13 mouse cellular contexts compared by ENCODE assay signal in the genomic region with DNA sequence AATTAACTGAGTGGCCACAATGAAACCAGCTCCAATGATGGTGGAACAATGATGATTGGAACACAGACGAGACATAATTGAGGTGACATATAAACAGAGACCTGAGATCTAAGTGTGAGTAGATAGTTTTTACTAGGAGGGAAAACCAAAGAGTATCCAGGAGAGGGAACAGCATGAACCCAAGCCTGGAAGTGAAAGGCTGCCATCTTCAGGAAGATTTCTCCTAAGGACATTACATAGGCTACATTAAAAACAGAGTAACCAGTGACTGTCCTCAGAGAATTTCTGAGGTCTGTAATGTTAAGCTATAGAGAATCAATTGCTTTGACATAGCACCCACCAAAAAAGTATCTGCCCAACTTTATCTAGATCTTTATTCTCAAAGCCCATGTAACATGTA.
A peak's percentile ranks its signal among the peaks of the same experiment; 100 is the strongest.
DNase-seq lines count a peak whose midpoint lies in the region; TF ChIP-seq lines count a peak whose summit lies in the region.
"Had no signal": no experiment of that assay in that cellular context is flagged by ENCODE, and none has a peak within 500 bp of the region (broad histone marks: within the 10 kb centered on the region; RNA-seq: fewer than 3 reads in every experiment).

No protein-coding gene starts in this region.

- H3K4me3 ChIP-seq in gastrocnemius, adult 2 months: no peak overlapping the region
- H3K4me3 ChIP-seq in left cerebral cortex, adult 2 months: no peak overlapping the region
- H3K4me3 ChIP-seq in cerebellum, adult 2 months (replicated peaks; ENCODE audit: insufficient read depth, low read depth, low read length): no peak overlapping the region
- H3K4me3 ChIP-seq: limb, embryonic 12.5 days; midbrain, embryonic 13.5 days had no signal

- intact Hi-C loops in gastrocnemius, adult 2 months (cut with DNase I): no loop called here
- intact Hi-C loops in left cerebral cortex, adult 2 months (cut with DNase I): loop anchor here (2.0 kb wide), 1 partner anchor 724 kb away; a partner anchor contains a TSS

- H3K27me3 ChIP-seq in cerebellum, adult 2 months (ENCODE audit: control insufficient read depth, insufficient read depth, low read length): no peaks in the 10 kb centered on the region
- H3K27me3 ChIP-seq: limb, embryonic 12.5 days; midbrain, embryonic 13.5 days had no signal

- H3K27ac ChIP-seq in gastrocnemius, adult 2 months: no peak overlapping the region
- no peak overlapping the region for H3K27ac ChIP-seq in left cerebral cortex, adult 2 months
- no peak overlapping the region for H3K27ac ChIP-seq in cerebellum, adult 2 months (ENCODE audit: insufficient read depth, low read length)
- H3K27ac ChIP-seq: hindbrain, postnatal 0 days; limb, embryonic 12.5 days; midbrain, embryonic 13.5 days had no signal

- TF ChIP-seq CTCF in gastrocnemius, adult 2 months (IDR thresholded peaks at IDR 0.05): peak; percentile 42
- peak; percentile 42 for TF ChIP-seq CTCF in left cerebral cortex, adult 2 months (IDR thresholded peaks at IDR 0.05)
- TF ChIP-seq CTCF in cerebellum, adult 2 months (IDR thresholded peaks at IDR 0.05; ENCODE audit: borderline replicate concordance, insufficient read depth, low read depth, low read length): no peak

- 96% methylated on average over 1 of the region's 1 CpGs for WGBS in cerebellum, adult 2 months

- no peaks in the 10 kb centered on the region for H3K4me1 ChIP-seq in cerebellum, adult 2 months (ENCODE audit: control insufficient read depth, insufficient read depth, low read length)
- H3K4me1 ChIP-seq: limb, embryonic 12.5 days; midbrain, embryonic 13.5 days had no signal

- no peak for DNase-seq in gastrocnemius, adult 2 months
- no peak for DNase-seq in gastrocnemius, postnatal 25 days
- no peak for DNase-seq in left cerebral cortex, adult 2 months (ENCODE audit: extremely low spot score in 1 of 2, low spot score in 2 of 2)
- no peak for DNase-seq in left cerebral cortex, adult 18-20 months (ENCODE audit: low spot score in 2 of 2)
- DNase-seq in adipocyte (ENCODE audit: low spot score): peak; percentile 61
- peak; percentile 16 for DNase-seq in lung, postnatal 10 days
- DNase-seq in cerebellum, adult 2 months: no peak
- DNase-seq in cerebellum, postnatal 14 days: no peak
- DNase-seq: forebrain, postnatal 0 days; heart, postnatal 14 days had no signal

- no peak for TF ChIP-seq POLR2A in cerebellum, adult 2 months (IDR thresholded peaks at IDR 0.05; ENCODE audit: borderline replicate concordance, insufficient read depth, low read length)

Comparison
In these comparisons a context has a peak if more than half of its experiments do, and no peak if none do; other contexts are left out.
1. DNase-seq: peak in adipocyte (single experiment) and lung, postnatal 10 days (single experiment); none in gastrocnemius, adult 2 months (single experiment), gastrocnemius, postnatal 25 days (single experiment), left cerebral cortex, adult 2 months (0 of 2), left cerebral cortex, adult 18-20 months (0 of 2), cerebellum, adult 2 months (0 of 2) and cerebellum, postnatal 14 days (0 of 2).